Mouse (Mus musculus) ES-Bruce4 (cell line): Measurements from ENCODE around the gene Cmtm3. TPM values are rescaled to one million over a fixed set of nuclear protein-coding genes. Genes with fewer than 3 reads are reported as not detected.

Experiments
- H3K27ac ChIP-seq: 2 replicates; pipeline ENCODE4 v1.5.1; 2012; ENCODE audit warnings: low read length, inconsistent platforms; ENCODE audit not compliant: insufficient read depth
- H3K27me3 ChIP-seq: 2 replicates; pipeline ENCODE4 v1.6.1; 2012; ENCODE audit warnings: mild to moderate bottlenecking, low read length, inconsistent platforms; ENCODE audit not compliant: control insufficient read depth, poor library complexity, insufficient read depth, severe bottlenecking
- H3K36me3 ChIP-seq: 2 replicates; pipeline ENCODE4 v1.6.1; 2012; ENCODE audit warnings: inconsistent platforms, mild to moderate bottlenecking, low read length, moderate library complexity; ENCODE audit not compliant: control insufficient read depth, poor library complexity, insufficient read depth, severe bottlenecking
- H3K4me1 ChIP-seq: one replicate; pipeline ENCODE4 v1.8.1; 2011; ENCODE audit warnings: low read length; ENCODE audit not compliant: control insufficient read depth, insufficient read depth
- H3K4me3 ChIP-seq: 2 replicates; pipeline ENCODE4 v1.5.1; 2011; ENCODE audit warnings: low read depth, mild to moderate bottlenecking, low read length
- H3K9ac ChIP-seq: 2 replicates; pipeline ENCODE4 v1.6.1; 2012; ENCODE audit warnings: low read depth, mild to moderate bottlenecking, inconsistent platforms; ENCODE audit not compliant: poor library complexity, severe bottlenecking
- H3K9me3 ChIP-seq: replicated peaks from 2 replicates; pipeline ENCODE4 v1.6.1; 2012; ENCODE audit warnings: mild to moderate bottlenecking, low read length, inconsistent platforms; ENCODE audit not compliant: control insufficient read depth, poor library complexity, insufficient read depth, severe bottlenecking
- CTCF ChIP-seq: IDR thresholded peaks from one replicate; pipeline ENCODE4 v1.8.1; 2011; ENCODE audit warnings: low read depth, low read length
- EP300 ChIP-seq: IDR thresholded peaks from 2 replicates; pipeline ENCODE4 v1.6.1; 2011; ENCODE audit warnings: low read depth, low read length; ENCODE audit not compliant: insufficient read depth
- POLR2A ChIP-seq: IDR thresholded peaks from one replicate; pipeline ENCODE4 v1.8.1; 2011; ENCODE audit warnings: low read length; ENCODE audit not compliant: insufficient read depth
- polyA plus RNA-seq: library from polyadenylated mRNA; stranded (reverse); fragments of >200 nt; gene quantifications from 2 replicates; pipeline ENCODE4 v1.2.4, GENCODE M21; 2011; ENCODE audit warnings: low read depth; ENCODE audit not compliant: missing spikeins, insufficient read depth, insufficient read length

Gene Cmtm3
- polyA plus RNA-seq, 1 experiment = 22.2 TPM

DNA sequence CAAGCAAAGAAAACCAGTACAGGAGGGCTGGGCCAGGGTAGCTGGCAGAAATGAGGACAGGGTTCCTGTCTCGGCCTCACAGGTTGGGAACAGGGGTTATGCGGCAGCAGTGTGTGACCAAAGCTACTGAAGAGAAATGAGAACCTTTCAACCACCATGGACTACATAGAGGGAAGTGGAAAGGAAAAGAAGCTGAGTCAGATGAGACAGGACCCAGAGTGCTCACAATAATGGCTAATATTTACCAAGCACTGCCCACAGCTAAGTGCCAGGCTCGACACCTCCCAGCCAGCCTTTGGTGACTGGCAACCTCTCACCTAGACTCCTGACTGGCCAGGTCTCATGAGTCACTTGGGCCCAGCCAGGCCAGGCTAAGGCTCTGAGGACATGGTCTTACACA, 44.8 kb downstream of the Cmtm3 start:
- Histone ChIP-seq H3K27me3 (no peaks in the 10 kb centered on the region), H3K4me1 (no peaks in the 10 kb centered on the region), H3K27ac (no peak overlapping the region), H3K9me3 (no peaks in the 10 kb centered on the region), H3K36me3 (no peaks in the 10 kb centered on the region), H3K4me3 (no peak overlapping the region), H3K9ac (no peak overlapping the region)
- no peak for TF ChIP-seq EP300
- TF ChIP-seq CTCF = no peak
- TF ChIP-seq POLR2A = no peak

DNA sequence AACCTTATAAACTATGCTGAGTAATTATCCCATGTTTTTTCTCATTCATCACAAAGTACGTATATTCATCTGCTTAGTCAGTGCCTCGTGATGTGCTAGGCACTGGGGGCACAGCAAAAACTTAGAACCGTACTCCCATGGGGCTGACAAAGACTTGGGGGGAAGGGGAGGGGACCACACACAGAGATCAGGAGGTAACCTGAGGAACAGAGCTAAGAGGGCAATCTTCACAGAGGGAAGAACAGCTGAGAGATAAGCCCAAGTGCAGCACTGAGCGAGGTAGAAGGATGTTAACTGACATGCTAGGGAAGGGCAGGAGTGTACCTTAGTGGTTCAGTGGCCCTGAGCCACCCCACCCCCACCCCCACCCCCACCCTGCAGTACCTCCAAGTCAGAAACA, 47.5 kb downstream of the Cmtm3 start:
- no peak overlapping the region for H3K4me3 ChIP-seq
- no peak overlapping the region for H3K9ac ChIP-seq
- no peaks in the 10 kb centered on the region for H3K36me3 ChIP-seq
- TF ChIP-seq EP300 = no peak
- TF ChIP-seq POLR2A = no peak
- TF ChIP-seq CTCF = no peak
- no peaks in the 10 kb centered on the region for H3K9me3 ChIP-seq
- no peak overlapping the region for H3K27ac ChIP-seq
- H3K4me1 ChIP-seq = no peaks in the 10 kb centered on the region
- no peaks in the 10 kb centered on the region for H3K27me3 ChIP-seq

DNA sequence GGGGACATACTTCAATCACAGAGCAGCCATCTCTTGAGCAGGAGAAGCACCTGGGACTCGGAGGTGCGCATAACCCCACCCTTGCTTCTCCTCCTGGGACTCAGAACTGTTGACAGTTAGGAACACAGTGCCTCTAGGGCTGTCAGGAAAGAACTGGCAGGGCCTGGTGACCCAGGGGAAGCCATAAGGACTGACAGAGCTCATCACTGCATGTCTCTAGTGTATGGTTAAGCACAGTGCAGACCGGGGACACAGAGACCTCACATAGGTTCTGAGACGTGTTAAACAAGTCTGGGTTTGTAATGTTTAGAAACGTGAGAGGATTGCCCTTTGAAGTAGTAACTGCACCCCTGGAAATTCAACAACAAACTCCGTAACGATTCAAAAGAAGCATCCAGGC, 48.3 kb downstream of the Cmtm3 start:
- Histone ChIP-seq H3K36me3 (no peaks in the 10 kb centered on the region), H3K9me3 (no peaks in the 10 kb centered on the region), H3K9ac (no peak overlapping the region), H3K27me3 (no peaks in the 10 kb centered on the region), H3K4me1 (no peaks in the 10 kb centered on the region), H3K4me3 (peak overlapping the region; percentile 27; the same call in 1 of the 2 replicates), H3K27ac (no peak overlapping the region)
- no peak for TF ChIP-seq CTCF
- no peak for TF ChIP-seq POLR2A
- no peak for TF ChIP-seq EP300

DNA sequence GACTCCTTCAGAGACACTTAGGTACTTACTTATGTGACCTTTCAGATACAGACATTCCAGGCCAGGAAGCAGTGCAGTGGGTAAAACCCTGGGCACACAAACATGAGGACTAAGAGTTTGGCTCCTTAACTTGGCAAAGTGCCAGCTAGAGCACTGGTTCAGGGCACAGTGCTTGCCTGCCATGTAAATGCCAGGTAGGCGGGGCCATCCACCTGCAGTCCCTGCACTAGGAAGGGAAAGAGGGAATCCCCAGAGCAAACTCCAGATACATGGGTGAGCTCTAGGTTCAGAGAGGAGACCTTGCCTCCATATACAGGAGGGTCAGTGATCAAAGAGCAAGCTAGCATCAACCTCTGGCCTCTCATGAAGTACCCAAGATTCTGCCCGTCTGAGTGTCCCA, 48.8 kb downstream of the Cmtm3 start:
- H3K9me3 ChIP-seq = no peaks in the 10 kb centered on the region
- H3K27me3 ChIP-seq = no peaks in the 10 kb centered on the region
- H3K36me3 ChIP-seq = no peaks in the 10 kb centered on the region
- no peak overlapping the region for H3K9ac ChIP-seq
- H3K27ac ChIP-seq = no peak overlapping the region
- no peak for TF ChIP-seq EP300
- TF ChIP-seq CTCF = no peak
- TF ChIP-seq POLR2A = no peak
- no peaks in the 10 kb centered on the region for H3K4me1 ChIP-seq
- H3K4me3 ChIP-seq = no peak overlapping the region

DNA sequence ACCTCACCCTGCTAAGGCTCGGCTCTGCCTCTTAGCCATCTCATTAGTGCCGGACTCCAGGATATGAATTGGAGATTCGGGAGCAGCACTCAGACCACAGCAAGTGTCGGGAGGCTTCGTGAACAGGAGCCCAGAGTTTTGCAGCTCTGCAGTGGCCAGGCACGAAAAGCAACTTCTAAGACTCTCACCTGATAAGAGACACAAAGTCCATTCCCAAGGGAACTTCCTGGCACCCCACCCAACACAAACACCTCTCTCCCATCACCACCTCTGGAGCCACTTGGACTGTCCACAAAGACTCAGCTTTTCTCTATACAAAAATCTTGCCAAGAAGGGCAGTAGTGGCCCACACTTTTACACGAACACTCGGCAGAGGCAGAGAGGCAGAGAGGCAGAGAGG, 51.0 kb downstream of the Cmtm3 start:
- Histone ChIP-seq H3K9me3 (no peaks in the 10 kb centered on the region), H3K4me3 (no peak overlapping the region), H3K27ac (no peak overlapping the region), H3K9ac (no peak overlapping the region), H3K36me3 (0 out of 2 replicates have a peak, but pooled peaks cover 2% of the 10 kb centered on the region), H3K4me1 (no peaks in the 10 kb centered on the region), H3K27me3 (no peaks in the 10 kb centered on the region)
- TF ChIP-seq EP300 = no peak
- TF ChIP-seq POLR2A = no peak
- TF ChIP-seq CTCF = no peak

DNA sequence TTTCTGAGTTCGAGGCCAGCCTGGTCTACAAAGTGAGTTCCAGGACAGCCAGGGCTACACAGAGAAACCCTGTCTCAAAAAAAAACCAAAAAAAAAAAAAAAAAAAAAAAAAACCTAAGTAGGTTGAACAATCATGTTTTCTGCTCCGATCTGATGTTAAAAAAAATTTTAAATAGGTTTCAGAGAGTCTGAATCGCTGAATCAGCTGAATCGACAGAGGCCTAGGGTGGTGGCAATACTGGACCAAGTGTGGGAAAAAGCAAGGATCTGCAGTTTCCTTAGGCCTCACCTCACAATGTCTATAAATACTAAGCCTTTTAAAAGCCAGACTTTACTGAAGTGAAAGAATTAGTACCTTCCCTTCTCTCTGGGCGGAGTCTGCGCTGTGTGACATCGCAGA, 53.9 kb downstream of the Cmtm3 start:
- Histone ChIP-seq H3K36me3 (0 out of 2 replicates have a peak, but pooled peaks cover 2% of the 10 kb centered on the region), H3K9ac (no peak overlapping the region), H3K27me3 (no peaks in the 10 kb centered on the region), H3K4me3 (no peak overlapping the region), H3K4me1 (no peaks in the 10 kb centered on the region), H3K27ac (no peak overlapping the region), H3K9me3 (peaks cover 2% of the 10 kb centered on the region; the same call in 1 of the 2 replicates)
- TF ChIP-seq EP300 (no peak), POLR2A (no peak), CTCF (no peak)
